Comparison of ENCODE assay signal across 8 mouse cellular contexts in genomic region chr1:58358958-58359901, GRCm38 (mm10). TPM values are rescaled to one million over a fixed set of nuclear protein-coding genes. Genes with fewer than 3 reads are reported as not detected.
DNase-seq lines count a peak whose midpoint lies in the region; ATAC-seq and TF ChIP-seq lines count a peak whose summit lies in the region.

No protein-coding gene starts in this region.

- 61% methylated on average over 19 of the region's 19 CpGs for WGBS in heart, adult 2 months
- 72% methylated on average over 19 of the region's 19 CpGs for WGBS in heart, embryonic 12.5 days
- 88% methylated on average over 19 of the region's 19 CpGs for WGBS in thymus, adult 2 months

- intact Hi-C loops in heart, adult 2 months (cut with DNase I) = no loop called here

- H3K9me3 ChIP-seq in heart, embryonic 12.5 days (replicated peaks) = 0 out of 2 replicates have a peak, but pooled peaks cover 3% of the 10 kb centered on the region

- no peaks in the 10 kb centered on the region for H3K4me1 ChIP-seq in heart, adult 2 months (ENCODE audit: control insufficient read depth, insufficient read depth, low read length)
- H3K4me1 ChIP-seq in heart, embryonic 12.5 days (replicated peaks) = peaks cover 3% of the 10 kb centered on the region; the same call in 1 of the 2 replicates
- peaks cover 4% of the 10 kb centered on the region; the same call in 1 of the 2 replicates for H3K4me1 ChIP-seq in cortical plate, adult 2 months (ENCODE audit: control insufficient read depth, insufficient read depth, low read length)
- no peaks in the 10 kb centered on the region for H3K4me1 ChIP-seq in thymus, adult 2 months (replicated peaks; ENCODE audit: control insufficient read depth, insufficient read depth, low read length)

- H3K4me2 ChIP-seq in heart, embryonic 12.5 days = no peak overlapping the region

- ATAC-seq in heart, embryonic 12.5 days (ENCODE audit: insufficient number of reproducible peaks, low FRiP score) = no peak; the same call in 1 of the 2 replicates
- peak; percentile 66 to 73 for ATAC-seq in hematopoietic stem cell, adult 5-6 weeks (replicated peaks in 1 of 2; ENCODE audit: insufficient read depth in 1 of 2, low FRiP score in 2 of 2, low TSS enrichment in 1 of 2, low read depth in 1 of 2, poor library complexity in 2 of 2, severe bottlenecking in 2 of 2)

- peak; percentile 42 to 62 for DNase-seq in heart, adult 2 months
- peak; percentile 32 for DNase-seq in lung, postnatal 14 days
- no peak for DNase-seq in thymus, adult 2 months
- DNase-seq in embryo, embryonic 11 days = no peak
- DNase-seq in neural tube, embryonic 10.5 days (ENCODE audit: extremely low spot score, low spot score) = no peak

- H3K79me2 ChIP-seq in heart, adult 2 months (replicated peaks; ENCODE audit: control insufficient read depth, insufficient read depth, low read length) = no peaks in the 10 kb centered on the region

- no peak for TF ChIP-seq CTCF in heart, adult 2 months (IDR thresholded peaks at IDR 0.05)
- TF ChIP-seq CTCF in cortical plate, adult 2 months (IDR thresholded peaks at IDR 0.05; ENCODE audit: extremely low read depth, insufficient read depth, low read length) = no peak
- no peak for TF ChIP-seq CTCF in thymus, adult 2 months (IDR thresholded peaks at IDR 0.05; ENCODE audit: borderline replicate concordance, control insufficient read depth, extremely low read depth, insufficient read depth, low read length, poor library complexity)

- no peak overlapping the region for H3K4me3 ChIP-seq in heart, adult 2 months
- H3K4me3 ChIP-seq in heart, embryonic 12.5 days = no peak overlapping the region
- no peak overlapping the region for H3K4me3 ChIP-seq in cortical plate, adult 2 months (ENCODE audit: insufficient read depth, low read length)
- H3K4me3 ChIP-seq in thymus, adult 2 months (ENCODE audit: control insufficient read depth, insufficient read depth, low read length) = no peak overlapping the region

- no peak for TF ChIP-seq POLR2A in heart, adult 2 months (IDR thresholded peaks at IDR 0.05; ENCODE audit: insufficient read depth, low read depth, low read length)
- TF ChIP-seq POLR2A in cortical plate, adult 2 months (IDR thresholded peaks at IDR 0.05; ENCODE audit: extremely low read depth, insufficient read depth, low read length) = no peak
- TF ChIP-seq POLR2A in thymus, adult 2 months (IDR thresholded peaks at IDR 0.05; ENCODE audit: control insufficient read depth, extremely low read depth, insufficient read depth, low read length, poor library complexity) = no peak

- H3K27me3 ChIP-seq in heart, adult 2 months (ENCODE audit: control insufficient read depth, insufficient read depth, low read length) = no peaks in the 10 kb centered on the region
- no peaks in the 10 kb centered on the region for H3K27me3 ChIP-seq in heart, embryonic 12.5 days (replicated peaks)
- H3K27me3 ChIP-seq in thymus, adult 2 months (ENCODE audit: control insufficient read depth, insufficient read depth, low read length) = no peaks in the 10 kb centered on the region

- no peak for TF ChIP-seq EP300 in heart, adult 2 months (IDR thresholded peaks at IDR 0.05; ENCODE audit: insufficient read depth, low read depth, low read length)

- no peak overlapping the region for H3K9ac ChIP-seq in heart, adult 2 months (ENCODE audit: low read depth, low read length)
- H3K9ac ChIP-seq in heart, embryonic 12.5 days = no peak overlapping the region

- no peaks in the 10 kb centered on the region for H3K36me3 ChIP-seq in heart, adult 2 months (ENCODE audit: control insufficient read depth, insufficient read depth, low read length)
- no peaks in the 10 kb centered on the region for H3K36me3 ChIP-seq in heart, embryonic 12.5 days
- H3K36me3 ChIP-seq in thymus, adult 2 months (ENCODE audit: control insufficient read depth, insufficient read depth, low read length) = no peaks in the 10 kb centered on the region

- H3K27ac ChIP-seq in heart, adult 2 months = no peak overlapping the region; the same call in 1 of the 2 replicates
- H3K27ac ChIP-seq in heart, embryonic 12.5 days (ENCODE audit: poor library complexity, severe bottlenecking) = no peak overlapping the region
- peak overlapping the region; percentile 62 for H3K27ac ChIP-seq in cortical plate, adult 2 months (ENCODE audit: insufficient read depth, low read length)
- no peak overlapping the region for H3K27ac ChIP-seq in thymus, adult 2 months (ENCODE audit: control insufficient read depth, insufficient read depth, low read length)

RNA-seq across cellular contexts. Expression of gene Bzw1, which starts 33.5 kb away (rescaled TPM):
- 10 to 100 TPM; 62.6 to 70.7 TPM for total RNA-seq in heart, adult 2 months (2021)
- polyA plus RNA-seq in heart, adult 2 months (2012; rRNA removed) = 14.5 and 28.6 TPM in 2 replicates
- polyA plus RNA-seq in heart, embryonic 12.5 days (2016; fragmentation: Nextera tagmentation; extraction: Ambion mirVana) = 261 and 270 TPM in 2 replicates
- 80.2 and 83.9 TPM in 2 replicates for polyA plus RNA-seq in cortical plate, adult 2 months (2012; rRNA removed)
- total RNA-seq in hematopoietic stem cell, adult 5-6 weeks (2017) = 186 and 230 TPM in 2 replicates
- polyA plus RNA-seq in thymus, adult 2 months (2012; rRNA removed) = 42.1 and 44.7 TPM in 2 replicates

Comparison
In these comparisons a context has a peak if more than half of its experiments do, and no peak if none do; other contexts are left out.
1. DNase-seq: peak in heart, adult 2 months (2 of 2) and lung, postnatal 14 days (single experiment); none in thymus, adult 2 months (single experiment), embryo, embryonic 11 days (single experiment) and neural tube, embryonic 10.5 days (single experiment).